Comparison of ENCODE assay signal across 8 mouse cellular contexts in genomic region chr10:44529218-44530066, GRCm38 (mm10). TPM values are rescaled to one million over a fixed set of nuclear protein-coding genes. Genes with fewer than 3 reads are reported as not detected.
DNase-seq lines count a peak whose midpoint lies in the region; ATAC-seq and TF ChIP-seq lines count a peak whose summit lies in the region.

No protein-coding gene starts in this region.

- H3K36me3 ChIP-seq in embryonic facial prominence, embryonic 14.5 days (ENCODE audit: control insufficient read depth, insufficient read depth, low read length): no peaks in the 10 kb centered on the region
- no peaks in the 10 kb centered on the region for H3K36me3 ChIP-seq in limb, embryonic 15.5 days
- H3K36me3 ChIP-seq in midbrain, postnatal 0 days (ENCODE audit: insufficient read depth, low read length): no peaks in the 10 kb centered on the region

- no peaks in the 10 kb centered on the region for H3K9me3 ChIP-seq in embryonic facial prominence, embryonic 14.5 days (ENCODE audit: control insufficient read depth, low read length)
- H3K9me3 ChIP-seq in limb, embryonic 15.5 days: no peaks in the 10 kb centered on the region
- H3K9me3 ChIP-seq in midbrain, postnatal 0 days (ENCODE audit: low read length): no peaks in the 10 kb centered on the region

- peaks cover 9% of the 10 kb centered on the region for H3K4me1 ChIP-seq in embryonic facial prominence, embryonic 14.5 days (ENCODE audit: control insufficient read depth, insufficient read depth, low read length)
- H3K4me1 ChIP-seq in limb, embryonic 15.5 days: peaks cover 25% of the 10 kb centered on the region
- H3K4me1 ChIP-seq in midbrain, postnatal 0 days (ENCODE audit: insufficient read depth, low read length): no peaks in the 10 kb centered on the region

- peak overlapping the region; percentile 51 for H3K4me3 ChIP-seq in embryonic facial prominence, embryonic 14.5 days (ENCODE audit: low read depth, low read length)
- peak overlapping the region; percentile 56 for H3K4me3 ChIP-seq in limb, embryonic 15.5 days
- peak overlapping the region; percentile 46 for H3K4me3 ChIP-seq in midbrain, postnatal 0 days (ENCODE audit: low read depth, low read length)

- peak overlapping the region; percentile 83 for H3K4me2 ChIP-seq in embryonic facial prominence, embryonic 14.5 days (ENCODE audit: low read depth, low read length)
- peak overlapping the region; percentile 68 for H3K4me2 ChIP-seq in limb, embryonic 15.5 days
- peak overlapping the region; percentile 84 for H3K4me2 ChIP-seq in midbrain, postnatal 0 days (ENCODE audit: low read depth, low read length, poor library complexity, severe bottlenecking)

- ATAC-seq in embryonic facial prominence, embryonic 14.5 days (ENCODE audit: low read depth): peak; percentile 98
- ATAC-seq in limb, embryonic 15.5 days (ENCODE audit: insufficient number of reproducible peaks, low FRiP score, low TSS enrichment, low read depth): peak; percentile 96
- peak; percentile 97 for ATAC-seq in midbrain, postnatal 0 days (ENCODE audit: low FRiP score)

- no peak for TF ChIP-seq CTCF in midbrain, postnatal 0 days (IDR thresholded peaks at IDR 0.05)

- DNase-seq in A20 (ENCODE audit: low read depth, low spot score): peak; percentile 94
- DNase-seq in adrenal gland, postnatal 4 days (ENCODE audit: low spot score in 2 of 2): peak; percentile 45 to 62
- peak; percentile 95 for DNase-seq in embryonic facial prominence, embryonic 14.5 days (ENCODE audit: low spot score)
- peak; percentile 83 for DNase-seq in heart, adult 8-10 months (ENCODE audit: low spot score)
- DNase-seq in kidney, adult 8-10 months: peak; percentile 84 to 85
- DNase-seq in midbrain, postnatal 0 days (ENCODE audit: low spot score): peak; percentile 78
- DNase-seq in spleen, postnatal 10 days (ENCODE audit: low spot score in 2 of 2): peak; percentile 73 to 91

- peaks cover 49% of the 10 kb centered on the region for H3K27me3 ChIP-seq in embryonic facial prominence, embryonic 14.5 days (replicated peaks; ENCODE audit: control insufficient read depth, insufficient read depth, low read length)
- peaks cover 43% of the 10 kb centered on the region for H3K27me3 ChIP-seq in limb, embryonic 15.5 days
- H3K27me3 ChIP-seq in midbrain, postnatal 0 days (ENCODE audit: insufficient read depth, low read length): peaks cover 37% of the 10 kb centered on the region

- peak overlapping the region; percentile 61 for H3K9ac ChIP-seq in embryonic facial prominence, embryonic 14.5 days (ENCODE audit: low read depth, low read length)
- peak overlapping the region; percentile 36 for H3K9ac ChIP-seq in limb, embryonic 15.5 days
- H3K9ac ChIP-seq in midbrain, postnatal 0 days (replicated peaks; ENCODE audit: low read length, poor library complexity, severe bottlenecking): 0 out of 2 replicates have a peak overlapping the region, but pooled peaks have one; percentile 8

- WGBS in embryonic facial prominence, embryonic 14.5 days: under 1% methylated on average over 41 of the region's 42 CpGs
- whole genome bisulfite sequencing in limb, embryonic 15.5 days: under 1% methylated on average over 42 of the region's 42 CpGs
- WGBS in midbrain, postnatal 0 days: under 1% methylated on average over 42 of the region's 42 CpGs

- no peak overlapping the region for H3K27ac ChIP-seq in embryonic facial prominence, embryonic 14.5 days (replicated peaks; ENCODE audit: low read depth, low read length)
- H3K27ac ChIP-seq in limb, embryonic 15.5 days: peak overlapping the region; percentile 43; the same call in 1 of the 2 replicates
- no peak overlapping the region for H3K27ac ChIP-seq in midbrain, postnatal 0 days (ENCODE audit: low read depth, low read length)

RNA-seq across cellular contexts. Expression of gene Prdm1, which starts 1.1 kb away (rescaled TPM):
- 1 to 10 TPM; 2.8 to 4.3 TPM for total RNA-seq in adrenal gland, postnatal 4 days (2021)
- 3.1 and 4.0 TPM in 2 replicates for polyA plus RNA-seq in embryonic facial prominence, embryonic 14.5 days (2014; fragmentation: Nextera tagmentation; extraction: Ambion mirVana)
- 1 to 10 TPM; 1.3 to 2.4 (median 1.7) TPM for total RNA-seq in heart, adult 8-10 months (2022)
- 7.1 and 8.2 TPM in 2 replicates for polyA plus RNA-seq in limb, embryonic 15.5 days (2015; fragmentation: Nextera tagmentation; extraction: Ambion mirVana)
- total RNA-seq in midbrain, postnatal 0 days (2014; rRNA removed): 0.42 and 2.0 TPM in 2 replicates
- polyA plus RNA-seq in midbrain, postnatal 0 days (2015; fragmentation: Nextera tagmentation; extraction: Ambion mirVana): 0.09 and 0.12 TPM in 2 replicates

Comparison
In these comparisons a context has a peak if more than half of its experiments do, and no peak if none do; other contexts are left out.
1. H3K9ac ChIP-seq: peak in every context shown above with its lines; median percentile 61 in embryonic facial prominence, embryonic 14.5 days; 36 in limb, embryonic 15.5 days; 8 in midbrain, postnatal 0 days.